ENCODE assay signal across 8 mouse cellular contexts in the genomic region with DNA sequence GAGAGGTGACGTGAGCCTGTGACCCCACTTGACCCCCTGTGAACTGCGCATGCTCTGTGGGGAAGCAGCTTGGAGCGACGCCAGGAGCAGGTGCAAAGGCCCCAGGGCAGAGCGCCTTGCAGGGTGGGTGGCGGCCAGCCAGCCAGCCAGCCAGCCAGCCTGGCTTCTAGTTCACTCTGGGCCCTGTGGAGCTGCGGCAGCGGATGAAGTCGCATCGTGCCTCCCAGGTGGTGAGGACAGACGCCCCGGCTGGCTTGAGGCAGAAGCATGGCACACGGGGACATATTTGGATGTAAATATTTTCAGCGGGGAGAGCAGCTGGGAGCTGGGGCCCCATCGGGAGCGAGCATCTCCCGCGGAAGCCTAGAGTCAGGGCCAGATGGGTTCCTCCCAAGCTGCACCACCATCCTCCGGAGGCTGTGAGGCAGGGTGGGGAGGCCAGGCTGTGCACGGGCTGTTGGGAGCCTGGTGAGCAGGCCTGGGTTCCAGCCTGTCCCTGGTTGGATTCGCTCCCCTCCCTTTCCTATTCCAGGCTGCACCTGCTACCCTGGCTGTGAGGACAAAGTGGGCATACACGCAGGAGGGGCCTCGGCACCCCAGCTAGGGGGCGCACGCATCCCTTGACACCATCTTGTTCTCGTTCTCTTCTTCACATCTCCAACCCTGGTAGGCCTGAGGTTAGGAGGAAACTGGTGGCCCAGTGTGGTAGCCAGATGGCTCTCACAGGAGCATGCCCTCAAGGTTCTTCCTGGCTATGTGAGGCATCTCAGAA. TPM values are rescaled to one million over a fixed set of nuclear protein-coding genes. Genes with fewer than 3 reads are reported as not detected.
DNase-seq lines count a peak whose midpoint lies in the region; ATAC-seq and TF ChIP-seq lines count a peak whose summit lies in the region.

No protein-coding gene starts in this region.

- no peaks in the 10 kb centered on the region for H3K9me3 ChIP-seq in midbrain, embryonic 10.5 days (replicated peaks)
- no peaks in the 10 kb centered on the region for H3K9me3 ChIP-seq in midbrain, embryonic 16.5 days (replicated peaks; ENCODE audit: control insufficient read depth, low read length, poor library complexity, severe bottlenecking)
- H3K9me3 ChIP-seq in intestine, postnatal 0 days (ENCODE audit: control insufficient read depth), result no peaks in the 10 kb centered on the region

- WGBS in midbrain, embryonic 10.5 days, result 54% methylated on average over 26 of the region's 26 CpGs
- WGBS in midbrain, embryonic 16.5 days, result 30% methylated on average over 26 of the region's 26 CpGs
- 47% methylated on average over 26 of the region's 26 CpGs for WGBS in intestine, postnatal 0 days

- H3K4me2 ChIP-seq in midbrain, embryonic 16.5 days (ENCODE audit: low read length), result no peak overlapping the region
- H3K4me2 ChIP-seq in intestine, postnatal 0 days (replicated peaks; ENCODE audit: low read depth), result no peak overlapping the region

- H3K27ac ChIP-seq in midbrain, embryonic 10.5 days (replicated peaks), result peak overlapping the region; percentile 49; the same call in 1 of the 2 replicates
- H3K27ac ChIP-seq in midbrain, embryonic 16.5 days (ENCODE audit: low read length), result no peak overlapping the region
- no peak overlapping the region for H3K27ac ChIP-seq in intestine, postnatal 0 days (ENCODE audit: low read depth, low read length)

- H3K4me3 ChIP-seq in midbrain, embryonic 10.5 days, result no peak overlapping the region
- H3K4me3 ChIP-seq in midbrain, embryonic 16.5 days (ENCODE audit: low read depth, low read length), result no peak overlapping the region
- H3K4me3 ChIP-seq in intestine, postnatal 0 days (ENCODE audit: low read depth, low read length), result no peak overlapping the region

- no peaks in the 10 kb centered on the region for H3K36me3 ChIP-seq in midbrain, embryonic 10.5 days
- no peaks in the 10 kb centered on the region for H3K36me3 ChIP-seq in midbrain, embryonic 16.5 days (ENCODE audit: control insufficient read depth, insufficient read depth, low read length)
- H3K36me3 ChIP-seq in intestine, postnatal 0 days (ENCODE audit: control insufficient read depth, insufficient read depth), result no peaks in the 10 kb centered on the region

- peak; percentile 36; the same call in 1 of the 2 replicates for TF ChIP-seq CTCF in intestine, postnatal 0 days (IDR thresholded peaks at IDR 0.05; ENCODE audit: low read depth)

- H3K27me3 ChIP-seq in midbrain, embryonic 10.5 days (ENCODE audit: low read depth, poor library complexity, severe bottlenecking), result peaks cover 20% of the 10 kb centered on the region; the same call in 1 of the 2 replicates
- H3K27me3 ChIP-seq in midbrain, embryonic 16.5 days (ENCODE audit: control insufficient read depth, insufficient read depth, low read depth, low read length), result no peaks in the 10 kb centered on the region
- no peaks in the 10 kb centered on the region for H3K27me3 ChIP-seq in intestine, postnatal 0 days (replicated peaks; ENCODE audit: control insufficient read depth, insufficient read depth, low read length)

- DNase-seq in midbrain, embryonic 10.5 days (ENCODE audit: low spot score), result peak; percentile 22
- peak; percentile 65 to 75 for DNase-seq in cerebellum, postnatal 25 days
- DNase-seq in retina, postnatal 1 day, result peak; percentile 46
- no peak for DNase-seq in urinary bladder, postnatal 14 days (ENCODE audit: low spot score)
- DNase-seq in adrenal gland, adult (ENCODE audit: inconsistent age in 2 of 2, low spot score in 1 of 2), result no peak
- DNase-seq in frontal cortex, postnatal 25 days (ENCODE audit: low spot score in 2 of 2), result no peak

- ATAC-seq in midbrain, embryonic 16.5 days, result no peak; the same call in 1 of the 2 replicates
- no peak for ATAC-seq in intestine, postnatal 0 days

- H3K9ac ChIP-seq in midbrain, embryonic 16.5 days (ENCODE audit: low read depth, low read length), result no peak overlapping the region
- no peak overlapping the region for H3K9ac ChIP-seq in intestine, postnatal 0 days (ENCODE audit: low read depth, low read length)

- peaks cover 41% of the 10 kb centered on the region for H3K4me1 ChIP-seq in midbrain, embryonic 10.5 days
- H3K4me1 ChIP-seq in midbrain, embryonic 16.5 days (ENCODE audit: control insufficient read depth, insufficient read depth, low read length), result peaks cover 4% of the 10 kb centered on the region; the same call in 1 of the 2 replicates
- peaks cover 5% of the 10 kb centered on the region; the same call in 1 of the 2 replicates for H3K4me1 ChIP-seq in intestine, postnatal 0 days (replicated peaks; ENCODE audit: control insufficient read depth, insufficient read depth, low read length)

RNA-seq across cellular contexts. Expression of a gene that starts 10.6 kb away (rescaled TPM):
- polyA plus RNA-seq in midbrain, embryonic 10.5 days (2016; fragmentation: Nextera tagmentation; extraction: Ambion mirVana), result 1.9 and 3.4 TPM in 2 replicates
- 17.7 and 17.9 TPM in 2 replicates for polyA plus RNA-seq in midbrain, embryonic 16.5 days (2015; fragmentation: Nextera tagmentation; extraction: Ambion mirVana)
- polyA plus RNA-seq in intestine, postnatal 0 days (2015; fragmentation: Nextera tagmentation; extraction: Ambion mirVana), result 5.9 and 7.6 TPM in 2 replicates

Comparison
In these comparisons a context has a peak if more than half of its experiments do, and no peak if none do; other contexts are left out.
1. DNase-seq: peak in midbrain, embryonic 10.5 days (single experiment), cerebellum, postnatal 25 days (2 of 2) and retina, postnatal 1 day (single experiment); none in urinary bladder, postnatal 14 days (single experiment), adrenal gland, adult (0 of 2) and frontal cortex, postnatal 25 days (0 of 2).